Mouse (Mus musculus) midbrain, embryonic 13.5 days (tissue): ENCODE results near the gene Adamts9. TPM values are rescaled to one million over a fixed set of nuclear protein-coding genes. Genes with fewer than 3 reads are reported as not detected.

Source experiments
- ATAC-seq: fragments of 200-750 bp; cut with Nextera tagmentation; 2 replicates; pipeline ENCODE4 v1.8.0; 2017; ENCODE audit warnings: mild to moderate bottlenecking, moderate TSS enrichment, moderate library complexity
- H3K27ac ChIP-seq: fragments of 300-500 bp; sonication (generic); 2 replicates; pipeline ENCODE4 v1.5.1; 2015; ENCODE audit warnings: inconsistent platforms, mild to moderate bottlenecking, moderate library complexity
- H3K27me3 ChIP-seq: fragments of 300-500 bp; sonication (generic); 2 replicates; pipeline ENCODE4 v1.6.1; 2015; ENCODE audit warnings: mild to moderate bottlenecking, inconsistent platforms
- H3K36me3 ChIP-seq: fragments of 300-500 bp; sonication (generic); 2 replicates; pipeline ENCODE4 v1.6.1; 2015; ENCODE audit warnings: mild to moderate bottlenecking, inconsistent platforms
- H3K4me1 ChIP-seq: fragments of 300-500 bp; sonication (generic); replicated peaks from 2 replicates; pipeline ENCODE4 v1.6.1; 2015; ENCODE audit warnings: inconsistent platforms
- H3K4me2 ChIP-seq: fragments of 300-500 bp; sonication (generic); replicated peaks from 2 replicates; pipeline ENCODE4 v1.6.1; 2015; ENCODE audit warnings: moderate library complexity, mild to moderate bottlenecking, inconsistent platforms
- H3K4me3 ChIP-seq: fragments of 300-500 bp; sonication (generic); replicated peaks from 2 replicates; pipeline ENCODE4 v1.5.1; 2015; ENCODE audit warnings: mild to moderate bottlenecking, inconsistent platforms
- H3K9ac ChIP-seq: fragments of 300-500 bp; sonication (generic); replicated peaks from 2 replicates; pipeline ENCODE4 v1.6.1; 2015; ENCODE audit warnings: mild to moderate bottlenecking, inconsistent platforms
- H3K9me3 ChIP-seq: fragments of 300-500 bp; sonication (generic); 2 replicates; pipeline ENCODE4 v1.6.1; 2016; ENCODE audit warnings: mild to moderate bottlenecking, inconsistent platforms
- WGBS: fragments of 180-500 bp; shearing (Covaris S2); methylation state at CpG from one replicate; pipeline ENCODE4 v1.1.7; 2015; 5-methylcytosine and 5-hydroxymethylcytosine counted together
- polyA plus RNA-seq: library from polyadenylated mRNA; unstranded; fragments of >200 nt; fragmentation: Nextera tagmentation; extraction: Ambion mirVana; gene quantifications from 2 replicates; pipeline ENCODE4 v1.2.1, GENCODE M21; 2015

Adamts9 gene
- polyA plus RNA-seq, 1 experiment from 2014 or later: 1.1 TPM

GRCm38 (mm10) chr6:92786701-92787375 is 156.5 kb downstream of the Adamts9 start:
- Histone ChIP-seq H3K9ac (peak overlapping the region; percentile 52; the same call in 1 of the 2 replicates), H3K27me3 (peaks cover 12% of the 10 kb centered on the region), H3K4me3 (peak overlapping the region; percentile 37), H3K4me2 (peak overlapping the region; percentile 66), H3K9me3 (no peaks in the 10 kb centered on the region), H3K27ac (no peak overlapping the region), H3K36me3 (no peaks in the 10 kb centered on the region), H3K4me1 (peaks cover 13% of the 10 kb centered on the region)
- ATAC-seq: peak; percentile 60
- 2% methylated on average over 20 of the region's 20 CpGs for WGBS

GRCm38 (mm10) chr6:92784782-92785181 is 158.5 kb downstream of the Adamts9 start:
- Histone ChIP-seq H3K4me1 (peaks cover 13% of the 10 kb centered on the region), H3K9ac (no peak overlapping the region), H3K4me2 (no peak overlapping the region), H3K4me3 (no peak overlapping the region), H3K27ac (no peak overlapping the region), H3K9me3 (no peaks in the 10 kb centered on the region), H3K36me3 (no peaks in the 10 kb centered on the region), H3K27me3 (peaks cover 12% of the 10 kb centered on the region)
- peak; percentile 43; the same call in 1 of the 2 replicates for ATAC-seq
- 11% methylated on average over 7 of the region's 7 CpGs for WGBS

DNA sequence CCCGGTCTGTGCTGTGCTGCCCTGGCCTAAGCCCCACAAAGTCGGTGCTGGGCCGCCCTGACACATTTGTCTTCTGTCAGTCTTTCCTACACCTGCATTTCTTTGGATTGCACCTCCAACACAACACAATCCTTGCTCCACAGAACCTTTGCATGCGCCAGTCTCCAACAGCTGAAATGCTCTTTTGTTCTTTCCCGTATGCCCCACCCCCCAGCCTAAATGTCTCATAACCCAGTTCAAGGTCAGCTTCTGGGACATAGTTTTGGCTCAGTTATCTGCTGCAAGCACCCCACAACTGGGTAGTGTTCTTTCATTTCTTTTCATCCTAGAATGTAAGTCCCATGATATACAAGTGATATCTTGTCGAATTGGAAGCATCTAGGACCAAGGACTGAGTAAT is 161.8 kb downstream of the Adamts9 start:
- Histone ChIP-seq H3K27me3 (peaks cover 9% of the 10 kb centered on the region), H3K36me3 (no peaks in the 10 kb centered on the region), H3K4me1 (peaks cover 6% of the 10 kb centered on the region; the same call in 1 of the 2 replicates), H3K4me3 (no peak overlapping the region), H3K9me3 (no peaks in the 10 kb centered on the region), H3K4me2 (no peak overlapping the region), H3K27ac (no peak overlapping the region), H3K9ac (no peak overlapping the region)
- no peak for ATAC-seq
- WGBS: 84% methylated on average over 6 of the region's 6 CpGs

DNA sequence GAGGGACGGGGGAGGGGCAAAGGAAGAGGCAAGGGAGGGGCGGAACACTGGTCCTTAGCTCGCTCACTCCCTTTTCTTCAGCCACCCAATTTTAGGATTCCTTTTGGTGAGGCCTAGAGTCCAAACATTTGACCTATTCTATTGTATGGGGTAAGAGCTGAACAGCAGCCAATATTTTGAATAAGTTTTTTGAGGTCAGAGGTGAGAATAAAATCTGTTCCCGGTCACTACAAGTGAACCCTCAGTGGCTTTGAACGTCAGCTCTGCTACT is 163.4 kb downstream of the Adamts9 start:
- no peaks in the 10 kb centered on the region for H3K4me1 ChIP-seq
- H3K27ac ChIP-seq: no peak overlapping the region
- no peaks in the 10 kb centered on the region for H3K27me3 ChIP-seq
- H3K4me3 ChIP-seq: no peak overlapping the region
- no peak overlapping the region for H3K9ac ChIP-seq
- no peak overlapping the region for H3K4me2 ChIP-seq
- 44% methylated on average over 5 of the region's 5 CpGs for WGBS
- ATAC-seq: no peak
- no peaks in the 10 kb centered on the region for H3K9me3 ChIP-seq
- no peaks in the 10 kb centered on the region for H3K36me3 ChIP-seq

- no peak overlapping the region for H3K9ac ChIP-seq
These were observed 164.0 kb downstream of the Adamts9 start for GRCm38 (mm10) chr6:92779140-92779934.

GRCm38 (mm10) chr6:92776356-92776755 is 166.9 kb downstream of the Adamts9 start:
- H3K9ac ChIP-seq: no peak overlapping the region
- 12% methylated on average over 2 of the region's 2 CpGs for WGBS
- ATAC-seq: peak; percentile 40; the same call in 1 of the 2 replicates
- no peak overlapping the region for H3K4me2 ChIP-seq
- H3K9me3 ChIP-seq: no peaks in the 10 kb centered on the region
- H3K36me3 ChIP-seq: no peaks in the 10 kb centered on the region
- no peak overlapping the region for H3K4me3 ChIP-seq
- no peaks in the 10 kb centered on the region for H3K4me1 ChIP-seq
- H3K27me3 ChIP-seq: no peaks in the 10 kb centered on the region
- no peak overlapping the region for H3K27ac ChIP-seq

More at GRCm38 (mm10) chr6:92779140-92779934, 164.0 kb downstream of the Adamts9 start:
- Histone ChIP-seq H3K27me3 (no peaks in the 10 kb centered on the region), H3K4me1 (no peaks in the 10 kb centered on the region), H3K9me3 (no peaks in the 10 kb centered on the region), H3K36me3 (no peaks in the 10 kb centered on the region), H3K4me2 (no peak overlapping the region), H3K4me3 (no peak overlapping the region), H3K27ac (no peak overlapping the region)
- no peak for ATAC-seq
- 79% methylated on average over 11 of the region's 11 CpGs for WGBS

DNA sequence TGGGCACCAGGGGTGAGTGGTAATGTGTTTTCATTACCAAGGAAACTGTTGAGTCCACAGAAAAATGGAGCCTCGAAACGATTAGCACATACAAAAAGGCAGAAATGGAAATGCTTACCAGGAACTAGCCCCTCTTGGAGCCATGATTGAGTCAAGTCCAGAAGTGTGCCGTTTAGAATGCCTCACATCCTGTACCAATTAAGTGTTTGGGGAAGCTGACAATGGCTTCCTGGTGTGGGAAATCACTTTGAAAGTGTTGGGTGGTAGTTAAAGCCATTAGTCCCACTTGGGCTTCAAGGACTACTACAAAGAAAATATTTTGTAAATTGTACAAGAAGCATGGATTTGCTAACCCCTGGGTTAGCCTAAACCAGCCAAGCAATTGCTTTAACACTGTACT is 180.9 kb downstream of the Adamts9 start:
- 45% methylated on average over 3 of the region's 3 CpGs for WGBS
- Histone ChIP-seq H3K4me3 (no peak overlapping the region), H3K4me1 (no peaks in the 10 kb centered on the region), H3K9ac (no peak overlapping the region), H3K9me3 (no peaks in the 10 kb centered on the region), H3K4me2 (no peak overlapping the region), H3K36me3 (no peaks in the 10 kb centered on the region), H3K27me3 (no peaks in the 10 kb centered on the region), H3K27ac (no peak overlapping the region)
- no peak for ATAC-seq

DNA sequence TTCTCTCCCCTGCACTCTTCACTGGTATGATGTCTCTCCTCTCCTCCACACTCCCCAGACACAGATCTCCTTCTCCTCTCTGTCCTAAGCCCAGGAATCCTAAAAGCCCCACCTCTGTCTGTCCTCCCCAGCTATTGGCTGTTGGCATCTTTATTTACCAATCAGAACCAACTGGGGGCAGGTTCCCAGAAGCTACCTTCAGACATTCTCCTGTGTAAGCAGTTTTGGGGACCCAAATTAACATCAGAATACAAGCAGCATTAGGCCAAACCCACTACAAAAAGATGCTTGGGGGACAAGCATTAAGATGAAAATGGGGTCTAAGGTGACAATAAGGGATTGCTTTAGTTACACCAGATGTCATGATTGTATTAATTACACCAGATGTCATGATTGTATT is 183.7 kb downstream of the Adamts9 start:
- no peak overlapping the region for H3K4me3 ChIP-seq
- H3K4me2 ChIP-seq: no peak overlapping the region
- H3K27ac ChIP-seq: no peak overlapping the region
- no peak overlapping the region for H3K9ac ChIP-seq
- H3K36me3 ChIP-seq: no peaks in the 10 kb centered on the region
- no peak for ATAC-seq
- no peaks in the 10 kb centered on the region for H3K9me3 ChIP-seq
- no peaks in the 10 kb centered on the region for H3K4me1 ChIP-seq
- H3K27me3 ChIP-seq: no peaks in the 10 kb centered on the region

GRCm38 (mm10) chr6:92755826-92756225 is 187.5 kb downstream of the Adamts9 start:
- Histone ChIP-seq H3K4me1 (peaks cover 6% of the 10 kb centered on the region; the same call in 1 of the 2 replicates), H3K27ac (no peak overlapping the region), H3K27me3 (no peaks in the 10 kb centered on the region), H3K4me2 (no peak overlapping the region), H3K4me3 (no peak overlapping the region), H3K9me3 (no peaks in the 10 kb centered on the region), H3K36me3 (no peaks in the 10 kb centered on the region), H3K9ac (no peak overlapping the region)
- 50% methylated on average over 5 of the region's 5 CpGs for WGBS
- no peak for ATAC-seq

DNA sequence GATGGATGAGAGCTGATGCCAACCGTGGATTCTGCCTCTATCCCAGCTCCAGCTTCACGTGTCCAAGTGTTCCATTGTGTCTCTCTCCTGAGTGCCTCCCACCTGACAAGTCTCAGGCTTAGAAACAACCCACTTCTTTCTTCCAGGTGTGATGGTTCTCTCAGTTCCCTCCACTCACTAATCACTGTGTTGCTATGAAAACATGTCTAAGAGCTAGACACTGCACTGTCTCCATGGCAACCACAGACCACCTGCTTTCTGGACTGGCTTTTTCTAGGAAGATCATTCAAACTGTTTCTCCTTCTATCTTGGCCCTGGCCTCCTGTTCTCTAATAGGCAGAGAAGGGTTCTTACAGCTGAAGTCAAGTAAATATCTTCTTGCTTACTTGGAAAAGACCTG is 190.6 kb downstream of the Adamts9 start:
- ATAC-seq: no peak
- Histone ChIP-seq H3K27me3 (no peaks in the 10 kb centered on the region), H3K27ac (no peak overlapping the region), H3K9ac (no peak overlapping the region), H3K4me1 (peaks cover 6% of the 10 kb centered on the region; the same call in 1 of the 2 replicates), H3K36me3 (no peaks in the 10 kb centered on the region), H3K4me2 (no peak overlapping the region), H3K4me3 (no peak overlapping the region), H3K9me3 (no peaks in the 10 kb centered on the region)
- 90% methylated on average over 2 of the region's 2 CpGs for WGBS

GRCm38 (mm10) chr6:92749420-92749819 is 193.9 kb downstream of the Adamts9 start:
- Histone ChIP-seq H3K36me3 (no peaks in the 10 kb centered on the region), H3K4me1 (peaks cover 6% of the 10 kb centered on the region; the same call in 1 of the 2 replicates), H3K4me3 (no peak overlapping the region), H3K4me2 (no peak overlapping the region), H3K9me3 (no peaks in the 10 kb centered on the region), H3K27me3 (no peaks in the 10 kb centered on the region), H3K9ac (no peak overlapping the region), H3K27ac (no peak overlapping the region)
- ATAC-seq: no peak
- 76% methylated on average over 4 of the region's 4 CpGs for WGBS

- H3K4me3 ChIP-seq: 0 out of 2 replicates have a peak overlapping the region, but pooled peaks have one; percentile 13
- ATAC-seq: peak; percentile 80
- 17% methylated on average over 11 of the region's 11 CpGs for WGBS
These were observed 199.7 kb downstream of the Adamts9 start for GRCm38 (mm10) chr6:92743605-92744004.

More at GRCm38 (mm10) chr6:92743605-92744004, 199.7 kb downstream of the Adamts9 start:
- Histone ChIP-seq H3K4me1 (0 out of 2 replicates have a peak, but pooled peaks cover 3% of the 10 kb centered on the region), H3K9ac (no peak overlapping the region), H3K9me3 (no peaks in the 10 kb centered on the region), H3K27me3 (no peaks in the 10 kb centered on the region), H3K4me2 (peak overlapping the region; percentile 33), H3K36me3 (no peaks in the 10 kb centered on the region), H3K27ac (no peak overlapping the region)
